Mouse (Mus musculus): ENCODE results near the gene Krtap1-5. TPM values are rescaled to one million over a fixed set of nuclear protein-coding genes. Genes with fewer than 3 reads are reported as not detected.

Krtap1-5 gene
- polyA plus RNA-seq (2015; fragmentation: Nextera tagmentation; extraction: Ambion mirVana): not detected in 2 replicates

DNA sequence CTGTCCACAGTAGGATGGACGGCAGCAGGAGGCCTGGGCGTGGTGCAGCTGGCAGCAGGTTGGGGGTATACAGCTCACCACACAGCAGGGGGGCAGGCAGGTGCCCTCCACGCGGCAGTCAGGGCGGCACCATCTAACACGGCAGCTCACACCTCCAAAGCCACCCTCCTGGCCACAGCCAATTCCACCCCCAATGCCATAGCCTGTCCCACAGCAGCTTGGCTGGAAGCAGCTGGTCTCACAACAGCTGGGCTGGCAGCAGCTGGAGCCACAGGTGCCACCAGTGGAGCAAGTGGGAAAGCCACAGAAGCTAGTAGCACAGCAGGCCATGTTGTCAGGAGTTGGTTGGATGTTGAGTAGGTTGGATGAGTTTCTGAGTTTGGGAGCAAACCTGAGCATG is at the start of gene Krtap1-5:
Gene Krtap1-5, minus strand, starts transcription at position 381 of the 400 bp plus-strand sequence.

DNA sequence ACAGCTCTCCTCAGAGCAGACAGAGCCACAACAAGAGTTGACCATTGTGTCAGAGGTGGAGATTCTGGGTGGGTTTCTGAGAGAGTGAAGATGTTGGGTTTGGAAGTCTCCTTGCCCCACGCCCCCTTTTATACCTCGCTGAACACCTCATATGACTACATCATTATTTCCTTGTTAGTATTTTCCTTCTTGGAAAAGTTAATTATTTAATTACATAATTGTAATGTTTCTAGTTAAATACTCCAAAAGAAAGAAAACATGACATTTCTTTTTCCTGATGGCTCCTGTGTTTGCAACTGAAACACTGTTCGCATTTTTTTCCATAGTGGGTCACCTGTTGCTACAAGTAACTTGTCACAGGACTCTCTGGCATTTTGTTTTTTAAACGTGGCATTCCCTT is 47.3 kb upstream of the Krtap1-5 start, which contains the start of gene Krtap4-1:
Gene Krtap4-1, minus strand, starts transcription at position 101 of the 400 bp plus-strand sequence.

DNA sequence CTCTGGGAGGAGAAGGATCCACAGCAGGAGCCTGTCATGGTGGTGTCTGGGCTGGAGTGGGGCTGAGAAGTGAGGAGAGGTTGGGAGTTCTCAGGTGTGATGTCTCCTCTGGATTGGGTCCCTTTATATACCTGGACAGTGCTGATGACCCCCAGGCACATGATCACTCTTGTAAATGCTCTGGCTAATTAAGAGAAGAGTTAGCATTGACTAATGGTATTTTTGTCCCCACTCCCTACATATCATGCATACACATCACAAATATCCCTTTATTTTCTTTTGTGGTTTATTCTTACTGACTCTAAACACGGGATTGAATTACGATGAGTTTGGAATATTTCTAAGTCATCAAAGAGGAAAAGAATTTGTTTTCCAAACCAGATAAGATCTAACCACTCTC is 39.5 kb upstream of the Krtap1-5 start, which contains the start of gene Gm11562:
Gene Gm11562, minus strand, starts transcription at position 101 of the 400 bp plus-strand sequence.

DNA sequence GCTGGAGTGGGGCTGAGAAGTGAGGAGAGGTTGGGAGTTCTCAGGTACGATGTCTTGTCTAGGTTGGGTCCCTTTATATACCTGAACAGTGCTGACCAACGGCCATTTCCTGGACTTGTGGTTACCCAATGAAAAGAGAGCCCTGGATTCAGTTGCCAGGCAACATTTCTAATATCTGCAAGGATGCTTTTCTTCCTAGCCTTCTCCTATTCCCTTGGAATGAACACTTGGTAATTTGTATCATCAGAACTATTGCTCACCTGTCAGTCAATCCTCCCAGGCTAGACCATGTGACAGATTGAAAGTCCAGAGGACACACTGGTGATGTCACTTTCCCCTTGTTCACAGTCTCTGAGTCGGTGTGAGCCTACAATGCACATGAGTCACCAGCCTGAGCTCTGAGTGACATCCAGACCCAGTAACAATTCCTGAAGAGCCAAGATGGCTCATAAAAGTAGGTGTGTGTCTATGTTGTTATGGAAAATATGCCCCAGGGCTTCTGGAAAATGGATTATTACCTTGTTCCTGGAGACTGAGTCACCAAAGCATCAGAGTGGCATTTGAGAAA is 34.1 kb upstream of the Krtap1-5 start, which contains the start of gene Krtap2-4:
Gene Krtap2-4, minus strand, starts transcription at position 51 of the 568 bp plus-strand sequence.

DNA sequence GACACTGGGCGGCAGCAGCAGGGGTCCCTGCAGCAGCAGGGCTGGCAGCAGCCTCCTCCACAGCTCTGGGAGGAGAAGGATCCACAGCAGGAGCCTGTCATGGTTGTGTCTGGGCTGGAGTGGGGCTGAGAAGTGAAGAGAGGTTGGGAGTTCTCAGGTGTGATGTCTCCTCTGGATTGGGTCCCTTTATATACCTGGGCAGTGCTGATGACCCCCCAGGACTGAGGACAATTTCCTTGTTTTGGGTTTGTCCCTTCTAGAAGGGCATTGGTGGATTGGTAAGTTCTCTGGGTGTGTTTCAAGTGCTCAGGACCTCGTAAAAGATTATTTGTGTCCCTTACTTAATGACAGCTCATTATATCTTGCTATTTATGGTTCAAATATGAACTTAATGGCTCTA is 29.3 kb upstream of the Krtap1-5 start, which contains the start of gene Gm11937:
Gene Gm11937, minus strand, starts transcription at position 101 of the 400 bp plus-strand sequence.

DNA sequence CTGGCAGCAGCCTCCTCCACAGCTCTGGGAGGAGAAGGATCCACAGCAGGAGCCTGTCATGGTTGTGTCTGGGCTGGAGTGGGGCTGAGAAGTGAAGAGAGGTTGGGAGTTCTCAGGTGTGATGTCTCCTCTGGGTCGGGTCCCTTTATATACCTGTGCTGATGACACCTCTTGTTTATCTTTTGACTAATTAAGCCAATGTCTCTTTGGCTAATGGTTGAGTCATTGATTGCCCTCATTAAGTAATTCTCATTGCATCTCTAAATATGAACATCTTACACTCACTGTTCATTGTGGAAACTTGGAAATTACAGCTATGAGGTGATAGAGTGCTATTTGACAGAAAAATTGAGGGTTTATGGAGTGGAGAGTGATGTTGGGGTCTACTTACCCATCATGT is 22.4 kb upstream of the Krtap1-5 start, which contains the start of gene Gm11938:
Gene Gm11938, minus strand, starts transcription at position 101 of the 400 bp plus-strand sequence.

DNA sequence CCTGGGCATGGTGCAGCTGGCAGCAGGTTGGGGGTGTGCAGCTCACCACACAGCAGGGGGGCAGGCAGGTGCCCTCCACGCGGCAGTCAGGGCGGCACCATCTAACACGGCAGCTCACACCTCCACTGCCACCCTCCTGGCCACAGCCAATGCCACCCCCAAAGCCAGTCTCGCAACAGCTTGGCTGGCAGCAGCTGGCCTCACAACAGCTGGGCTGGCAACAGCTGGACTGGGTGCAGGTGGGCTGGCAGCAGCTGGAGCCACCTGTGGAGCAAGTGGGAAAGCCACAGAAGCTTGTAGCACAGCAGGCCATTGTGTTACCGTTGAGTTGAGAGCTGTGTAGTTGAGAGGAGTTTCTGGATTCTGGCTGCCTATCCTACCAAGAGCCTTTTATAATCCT is 16.9 kb upstream of the Krtap1-5 start, which contains the start of gene Krtap9-3:
Gene Krtap9-3, minus strand, starts transcription at position 364 of the 400 bp plus-strand sequence.

DNA sequence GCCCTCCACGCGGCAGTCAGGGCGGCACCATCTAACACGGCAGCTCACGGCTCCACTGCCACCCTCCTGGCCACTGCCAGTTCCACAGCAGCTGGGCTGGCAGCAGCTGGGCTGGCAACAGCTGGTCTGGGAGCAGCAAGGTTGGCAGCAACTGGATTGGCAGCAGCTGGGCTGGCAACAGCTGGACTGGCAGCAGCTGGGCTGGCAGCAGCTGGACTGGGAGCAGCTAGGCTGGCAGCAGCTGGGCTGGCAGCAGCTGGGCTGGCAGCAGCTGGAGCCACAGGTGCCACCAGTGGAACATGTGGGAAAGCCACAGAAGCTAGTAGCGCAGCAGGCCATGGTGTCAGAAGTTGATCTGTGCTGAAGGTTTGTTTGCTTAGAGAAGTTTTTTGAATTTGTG is 10.2 kb upstream of the Krtap1-5 start, which contains the start of gene Krtap1-3:
Gene Krtap1-3, minus strand, starts transcription at position 359 of the 400 bp plus-strand sequence.

DNA sequence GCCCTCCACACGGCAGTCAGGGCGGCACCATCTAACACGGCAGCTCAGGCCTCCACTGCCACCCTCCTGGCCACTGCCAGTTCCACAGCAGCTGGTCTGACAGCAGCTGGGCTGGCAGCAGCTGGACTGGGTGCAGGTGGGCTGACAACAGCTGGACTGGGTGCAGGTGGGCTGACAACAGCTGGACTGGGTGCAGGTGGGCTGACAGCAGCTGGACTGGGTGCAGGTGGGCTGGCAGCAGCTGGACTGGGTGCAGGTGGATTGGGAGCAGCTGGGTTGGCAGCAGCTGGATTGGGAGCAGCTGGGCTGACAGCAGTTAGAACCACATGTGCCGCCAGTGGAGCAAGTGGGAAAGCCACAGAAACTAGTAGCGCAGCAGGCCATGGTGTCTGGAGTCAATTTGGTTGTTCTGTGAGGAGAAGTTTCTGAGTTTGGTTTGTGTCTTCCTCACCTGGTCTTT is 2.5 kb upstream of the Krtap1-5 start, which contains the start of gene Krtap1-4:
Gene Krtap1-4, minus strand, starts transcription at position 410 of the 460 bp plus-strand sequence.

DNA sequence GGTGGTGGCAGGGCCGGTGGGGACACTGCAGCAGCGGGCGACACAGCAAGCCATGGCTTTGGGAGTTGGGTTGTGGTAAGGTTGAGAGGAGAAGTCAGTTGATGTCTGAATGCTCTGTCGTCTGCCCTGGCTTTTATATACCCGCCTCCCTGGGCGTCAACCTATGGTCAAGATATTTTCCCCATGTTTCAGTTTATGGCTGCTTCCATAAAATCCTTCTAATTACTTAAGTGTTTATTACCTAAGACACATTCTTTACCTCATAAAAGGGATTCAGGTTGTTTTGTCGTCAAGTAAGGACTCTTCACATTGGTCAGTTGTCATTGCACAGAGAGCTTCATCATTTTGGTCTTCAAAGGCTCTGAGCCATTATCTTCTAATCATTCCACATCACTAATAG is 14.3 kb downstream of the Krtap1-5 start, which contains the start of gene Krtap3-1:
Gene Krtap3-1, minus strand, starts transcription at position 101 of the 400 bp plus-strand sequence.

DNA sequence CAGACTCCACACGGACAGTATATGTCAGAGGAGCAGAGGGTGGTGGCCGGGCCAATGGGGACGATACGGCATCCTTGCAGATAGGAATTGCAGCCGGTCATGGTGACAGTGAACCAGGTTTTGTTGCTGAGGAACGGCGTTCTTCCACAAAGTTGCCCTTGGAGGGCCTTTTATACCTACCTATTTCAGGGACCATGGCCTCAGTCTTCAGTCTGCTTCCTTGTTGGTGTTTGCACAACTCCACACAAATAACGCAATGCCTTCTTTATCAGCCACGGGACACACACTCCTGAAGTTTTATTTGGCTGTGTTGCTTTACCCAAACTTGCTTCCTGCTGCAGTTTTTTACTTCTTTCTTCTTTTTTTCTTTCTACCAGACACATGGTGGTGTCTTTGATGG is 21.4 kb downstream of the Krtap1-5 start, which contains the start of gene Gm11939:
Gene Gm11939, minus strand, starts transcription at position 101 of the 400 bp plus-strand sequence.

DNA sequence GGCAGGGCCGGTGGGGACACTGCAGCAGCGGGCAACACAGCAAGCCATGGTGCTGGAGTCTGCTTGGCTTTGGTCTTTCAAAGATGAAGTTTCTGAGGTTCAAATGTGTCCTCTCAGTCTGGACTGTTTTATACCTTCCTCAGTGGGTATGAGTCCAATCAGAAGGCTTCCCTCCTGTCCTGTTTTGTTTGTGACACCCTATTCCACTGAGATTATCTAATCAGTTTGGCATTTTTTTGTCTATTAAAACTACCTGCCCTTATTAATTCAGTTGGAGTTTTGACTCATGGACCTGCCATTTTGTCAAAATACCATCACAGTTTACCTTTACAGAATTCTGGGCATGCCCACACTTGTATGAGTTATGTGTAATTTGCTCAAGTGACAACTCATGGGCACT is 24.1 kb downstream of the Krtap1-5 start, which contains the start of gene Krtap3-2:
Gene Krtap3-2, minus strand, starts transcription at position 101 of the 400 bp plus-strand sequence.

DNA sequence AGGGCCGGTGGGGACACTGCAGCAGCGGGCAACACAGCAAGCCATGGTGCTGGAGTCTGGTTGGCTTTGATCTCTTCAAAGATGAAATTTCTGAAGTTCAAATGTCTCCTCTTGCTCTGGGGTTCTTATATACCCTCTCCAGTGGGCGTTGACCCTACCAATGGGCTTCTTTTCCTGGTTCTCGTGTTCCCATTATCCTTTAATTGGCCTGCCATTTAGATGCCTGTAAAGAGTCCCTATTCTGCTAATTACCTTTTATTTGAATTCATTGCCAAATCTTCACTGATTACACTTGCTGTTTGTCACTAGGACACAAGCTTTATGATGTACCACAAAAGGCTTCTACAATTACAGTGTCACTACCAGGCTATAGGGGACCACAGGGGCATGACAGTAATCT is 30.1 kb downstream of the Krtap1-5 start, which contains the start of gene Krtap3-3:
Gene Krtap3-3, minus strand, starts transcription at position 101 of the 400 bp plus-strand sequence.

Other genes with a start within 250 kb of the Krtap1-5 start
- gene Krt26, start 243.1 kb downstream of the Krtap1-5 start, polyA plus RNA-seq (2015; fragmentation: Nextera tagmentation; extraction: Ambion mirVana): not detected in 2 replicates
- not detected in 2 replicates for gene Krt27, start 229.9 kb downstream of the Krtap1-5 start, polyA plus RNA-seq (2015; fragmentation: Nextera tagmentation; extraction: Ambion mirVana)
- gene Krt28, start 206.1 kb downstream of the Krtap1-5 start, polyA plus RNA-seq (2015; fragmentation: Nextera tagmentation; extraction: Ambion mirVana): not detected in 2 replicates
- 12.9 and 155 TPM in 2 replicates for gene Krt10, start 191.7 kb downstream of the Krtap1-5 start, polyA plus RNA-seq (2015; fragmentation: Nextera tagmentation; extraction: Ambion mirVana)
- 2.1 TPM in 1 of 2 replicates, not detected in the other for gene Krt12, start 158.8 kb downstream of the Krtap1-5 start, polyA plus RNA-seq (2015; fragmentation: Nextera tagmentation; extraction: Ambion mirVana)
- gene Krt20, start 142.9 kb downstream of the Krtap1-5 start, polyA plus RNA-seq (2015; fragmentation: Nextera tagmentation; extraction: Ambion mirVana): 0.13 TPM in 1 of 2 replicates, not detected in the other
- gene Krt23, start 87.9 kb downstream of the Krtap1-5 start, polyA plus RNA-seq (2015; fragmentation: Nextera tagmentation; extraction: Ambion mirVana): 3.5 TPM in 1 of 2 replicates, not detected in the other
- not detected in 2 replicates for gene Krt39, start 59.7 kb downstream of the Krtap1-5 start, polyA plus RNA-seq (2015; fragmentation: Nextera tagmentation; extraction: Ambion mirVana)
- not detected in 2 replicates for gene Krt40, start 37.9 kb downstream of the Krtap1-5 start, polyA plus RNA-seq (2015; fragmentation: Nextera tagmentation; extraction: Ambion mirVana)
- not detected in 2 replicates for gene Krtap3-3, start 30.2 kb downstream of the Krtap1-5 start, polyA plus RNA-seq (2015; fragmentation: Nextera tagmentation; extraction: Ambion mirVana)
- not detected in 2 replicates for gene Krtap3-2, start 24.2 kb downstream of the Krtap1-5 start, polyA plus RNA-seq (2015; fragmentation: Nextera tagmentation; extraction: Ambion mirVana)
- not detected in 2 replicates for gene Gm11939, start 21.6 kb downstream of the Krtap1-5 start, polyA plus RNA-seq (2015; fragmentation: Nextera tagmentation; extraction: Ambion mirVana)
- gene Krtap3-1, start 14.4 kb downstream of the Krtap1-5 start, polyA plus RNA-seq (2015; fragmentation: Nextera tagmentation; extraction: Ambion mirVana): not detected in 2 replicates
- gene Krtap1-4, start 2.6 kb upstream of the Krtap1-5 start, polyA plus RNA-seq (2015; fragmentation: Nextera tagmentation; extraction: Ambion mirVana): not detected in 2 replicates
- not detected in 2 replicates for gene Krtap1-3, start 10.3 kb upstream of the Krtap1-5 start, polyA plus RNA-seq (2015; fragmentation: Nextera tagmentation; extraction: Ambion mirVana)
- not detected in 2 replicates for gene Krtap9-3, start 17.1 kb upstream of the Krtap1-5 start, polyA plus RNA-seq (2015; fragmentation: Nextera tagmentation; extraction: Ambion mirVana)
- not detected in 2 replicates for gene Gm11938, start 22.3 kb upstream of the Krtap1-5 start, polyA plus RNA-seq (2015; fragmentation: Nextera tagmentation; extraction: Ambion mirVana)
- not detected in 2 replicates for gene Gm11937, start 29.2 kb upstream of the Krtap1-5 start, polyA plus RNA-seq (2015; fragmentation: Nextera tagmentation; extraction: Ambion mirVana)
- gene Krtap2-4, start 33.8 kb upstream of the Krtap1-5 start, polyA plus RNA-seq (2015; fragmentation: Nextera tagmentation; extraction: Ambion mirVana): not detected in 2 replicates
- gene Gm11562, start 39.4 kb upstream of the Krtap1-5 start, polyA plus RNA-seq (2015; fragmentation: Nextera tagmentation; extraction: Ambion mirVana): not detected in 2 replicates
- gene Krtap4-1, start 47.2 kb upstream of the Krtap1-5 start, polyA plus RNA-seq (2015; fragmentation: Nextera tagmentation; extraction: Ambion mirVana): not detected in 2 replicates
- gene Krtap4-2, start 54.1 kb upstream of the Krtap1-5 start, polyA plus RNA-seq (2015; fragmentation: Nextera tagmentation; extraction: Ambion mirVana): not detected in 2 replicates
- gene Krtap4-7, start 63.1 kb upstream of the Krtap1-5 start, polyA plus RNA-seq (2015; fragmentation: Nextera tagmentation; extraction: Ambion mirVana): not detected in 2 replicates
- gene Gm11555, start 69.2 kb upstream of the Krtap1-5 start, polyA plus RNA-seq (2015; fragmentation: Nextera tagmentation; extraction: Ambion mirVana): not detected in 2 replicates
- gene Gm11563, start 77.9 kb upstream of the Krtap1-5 start, polyA plus RNA-seq (2015; fragmentation: Nextera tagmentation; extraction: Ambion mirVana): not detected in 2 replicates
- not detected in 2 replicates for gene Krtap4-6, start 84.9 kb upstream of the Krtap1-5 start, polyA plus RNA-seq (2015; fragmentation: Nextera tagmentation; extraction: Ambion mirVana)
- not detected in 2 replicates for gene Gm14190, start 109.7 kb upstream of the Krtap1-5 start, polyA plus RNA-seq (2015; fragmentation: Nextera tagmentation; extraction: Ambion mirVana)
- gene Gm14180, start 153.3 kb upstream of the Krtap1-5 start, polyA plus RNA-seq (2015; fragmentation: Nextera tagmentation; extraction: Ambion mirVana): not detected in 2 replicates
- not detected in 2 replicates for gene Gm11595, start 191.9 kb upstream of the Krtap1-5 start, polyA plus RNA-seq (2015; fragmentation: Nextera tagmentation; extraction: Ambion mirVana)
- gene Krtap4-8, start 199.7 kb upstream of the Krtap1-5 start, polyA plus RNA-seq (2015; fragmentation: Nextera tagmentation; extraction: Ambion mirVana): not detected in 2 replicates
- gene Krtap4-9, start 204.2 kb upstream of the Krtap1-5 start, polyA plus RNA-seq (2015; fragmentation: Nextera tagmentation; extraction: Ambion mirVana): not detected in 2 replicates
- not detected in 2 replicates for gene Gm11596, start 212.5 kb upstream of the Krtap1-5 start, polyA plus RNA-seq (2015; fragmentation: Nextera tagmentation; extraction: Ambion mirVana)
- not detected in 2 replicates for gene Gm11569, start 217.9 kb upstream of the Krtap1-5 start, polyA plus RNA-seq (2015; fragmentation: Nextera tagmentation; extraction: Ambion mirVana)
- gene Gm11554, start 223.4 kb upstream of the Krtap1-5 start, polyA plus RNA-seq (2015; fragmentation: Nextera tagmentation; extraction: Ambion mirVana): not detected in 2 replicates
- gene Krtap4-13, start 228.9 kb upstream of the Krtap1-5 start, polyA plus RNA-seq (2015; fragmentation: Nextera tagmentation; extraction: Ambion mirVana): not detected in 2 replicates
- gene Gm11564, start 234.7 kb upstream of the Krtap1-5 start, polyA plus RNA-seq (2015; fragmentation: Nextera tagmentation; extraction: Ambion mirVana): not detected in 2 replicates